Mouse (Mus musculus): ENCODE measurements around the gene Wscd2.

Wscd2 gene

DNA sequence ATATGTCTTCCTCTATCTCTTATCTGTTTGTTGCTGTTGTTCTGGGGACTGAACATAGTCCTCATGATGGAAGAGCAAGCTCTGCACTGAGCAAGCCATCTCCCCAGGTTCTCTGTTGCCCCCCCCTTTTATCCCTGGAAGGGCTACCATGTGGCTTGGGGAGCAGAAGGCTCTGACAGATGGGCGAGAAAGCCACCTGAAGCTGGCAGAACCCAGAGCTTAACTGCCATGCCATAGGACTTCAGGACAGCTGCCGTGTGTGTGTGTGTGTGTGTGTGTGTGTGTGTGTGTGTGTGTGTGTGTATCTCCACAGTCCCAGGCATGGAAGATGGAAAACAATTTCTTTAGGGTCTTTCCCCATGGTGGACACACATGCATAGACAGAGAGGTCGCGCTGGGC, 128.6 kb downstream of the Wscd2 start:
- DNase-seq (ENCODE audit: low read depth), result no peak

DNA sequence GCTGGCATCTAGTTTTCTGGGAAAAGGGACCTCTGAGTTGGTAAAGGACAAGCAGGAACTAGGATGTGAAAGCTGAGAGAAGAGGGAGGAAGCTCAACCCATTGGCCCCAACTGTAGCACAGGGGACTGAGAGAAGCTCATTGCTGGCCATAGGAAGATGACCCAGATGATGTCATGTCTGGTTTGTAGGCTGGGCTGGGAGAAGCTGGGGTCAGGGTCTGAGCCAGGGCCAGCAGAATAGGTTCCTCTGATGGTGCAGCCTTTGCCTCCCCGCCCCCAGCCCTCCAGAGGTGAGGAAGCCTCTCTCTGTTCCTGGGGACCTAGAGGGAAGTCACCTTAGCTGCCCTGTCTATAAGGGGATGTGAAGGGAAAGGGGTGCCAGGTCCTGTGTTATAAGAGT, 129.0 kb downstream of the Wscd2 start:
- DNase-seq (ENCODE audit: low read depth), result no peak

DNA sequence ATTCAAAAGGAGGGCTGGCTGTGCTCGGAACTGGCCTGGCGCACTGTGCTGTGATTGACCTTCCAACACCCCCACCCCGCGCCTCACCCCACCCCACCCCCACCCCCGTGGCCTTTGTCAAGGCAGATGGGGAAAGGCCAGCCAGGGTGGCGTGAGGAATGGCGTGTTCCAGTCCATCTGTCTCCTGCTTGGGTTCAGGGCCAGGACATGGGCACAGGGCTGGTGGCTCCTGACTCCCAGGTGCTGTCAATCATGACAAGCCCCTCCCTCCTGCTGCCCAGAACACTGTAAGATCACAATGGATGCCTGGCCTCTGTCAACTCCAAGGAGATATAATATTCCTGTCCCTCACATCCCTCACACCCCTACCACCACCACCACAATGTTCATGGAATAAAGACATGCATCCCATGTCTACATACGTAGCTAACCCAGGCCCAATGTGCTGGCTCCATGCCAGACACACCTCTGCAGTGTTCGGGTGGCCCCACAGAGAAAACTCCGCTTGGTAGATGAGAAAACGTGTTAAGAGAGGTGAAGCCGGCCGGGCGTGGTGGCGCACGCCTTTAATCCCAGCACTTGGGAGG, 130.1 kb downstream of the Wscd2 start:
- no peak for DNase-seq (ENCODE audit: low read depth)

DNA sequence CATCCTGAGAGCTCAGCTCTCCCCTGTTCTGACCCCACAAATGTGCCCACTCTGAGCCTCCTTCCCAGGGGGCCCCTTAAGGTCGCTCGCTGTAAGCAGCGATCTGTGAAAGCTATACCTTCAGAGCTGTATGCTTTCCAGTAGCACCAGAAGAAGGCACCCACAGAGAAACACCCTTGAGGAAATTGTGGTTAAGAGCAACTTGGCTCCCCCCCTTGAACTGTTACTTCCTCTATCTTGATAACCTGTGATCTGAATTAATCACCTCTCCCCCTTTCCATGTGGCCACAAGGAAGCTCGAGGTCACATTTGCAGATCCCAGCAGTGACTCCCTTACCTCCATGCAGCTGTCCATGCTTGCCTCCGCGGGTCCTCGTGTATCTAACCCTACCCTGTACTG, 130.9 kb downstream of the Wscd2 start:
- DNase-seq (ENCODE audit: low read depth), result no peak

- no peak for DNase-seq (ENCODE audit: low read depth)
Measured at GRCm38 (mm10) chr5:113623052-113623451, 132.9 kb downstream of the Wscd2 start.

DNA sequence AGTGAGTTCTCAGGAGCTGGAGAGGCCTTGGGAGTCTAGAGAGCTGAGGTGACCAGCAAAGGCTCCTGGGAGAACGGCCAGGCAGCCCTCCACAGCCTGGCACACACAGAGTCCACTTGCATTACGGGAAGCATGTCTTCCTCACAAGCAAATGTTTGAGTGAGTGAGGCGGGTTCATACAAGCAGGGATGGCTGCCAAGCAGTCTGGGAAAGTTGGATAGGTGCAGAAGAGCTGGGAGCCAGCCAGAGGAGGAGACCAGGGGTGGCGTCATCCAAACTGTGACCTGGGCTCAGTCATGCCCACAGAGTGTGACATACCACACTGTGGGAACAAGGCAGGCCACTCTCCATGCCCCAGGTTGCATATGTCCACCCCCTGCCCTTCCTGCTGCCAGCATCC, 134.9 kb downstream of the Wscd2 start:
- DNase-seq (ENCODE audit: low read depth), result no peak

DNA sequence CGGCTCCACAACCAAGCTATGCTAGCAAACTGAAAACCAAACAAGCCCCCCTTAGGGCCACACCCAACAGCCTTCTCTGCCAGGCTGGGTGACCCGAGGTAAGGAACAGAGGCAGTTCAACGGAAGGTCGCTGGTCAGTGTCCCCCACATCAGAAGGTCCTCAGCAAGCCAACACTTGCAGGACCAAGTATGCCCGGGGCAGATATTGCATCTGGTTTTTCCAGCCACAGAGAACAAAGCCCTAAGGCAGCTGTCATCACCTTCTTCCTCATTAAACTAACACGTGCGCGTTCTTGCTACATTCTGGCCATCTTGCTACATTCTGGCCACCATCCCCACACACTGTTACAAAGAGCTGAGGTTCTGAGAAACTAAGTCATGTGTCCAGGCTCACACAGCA, 136.2 kb downstream of the Wscd2 start:
- peak; percentile 11 for DNase-seq (ENCODE audit: low read depth)

- DNase-seq (ENCODE audit: low read depth), result no peak
Measured at GRCm38 (mm10) chr5:113626991-113627390, 136.9 kb downstream of the Wscd2 start.

DNA sequence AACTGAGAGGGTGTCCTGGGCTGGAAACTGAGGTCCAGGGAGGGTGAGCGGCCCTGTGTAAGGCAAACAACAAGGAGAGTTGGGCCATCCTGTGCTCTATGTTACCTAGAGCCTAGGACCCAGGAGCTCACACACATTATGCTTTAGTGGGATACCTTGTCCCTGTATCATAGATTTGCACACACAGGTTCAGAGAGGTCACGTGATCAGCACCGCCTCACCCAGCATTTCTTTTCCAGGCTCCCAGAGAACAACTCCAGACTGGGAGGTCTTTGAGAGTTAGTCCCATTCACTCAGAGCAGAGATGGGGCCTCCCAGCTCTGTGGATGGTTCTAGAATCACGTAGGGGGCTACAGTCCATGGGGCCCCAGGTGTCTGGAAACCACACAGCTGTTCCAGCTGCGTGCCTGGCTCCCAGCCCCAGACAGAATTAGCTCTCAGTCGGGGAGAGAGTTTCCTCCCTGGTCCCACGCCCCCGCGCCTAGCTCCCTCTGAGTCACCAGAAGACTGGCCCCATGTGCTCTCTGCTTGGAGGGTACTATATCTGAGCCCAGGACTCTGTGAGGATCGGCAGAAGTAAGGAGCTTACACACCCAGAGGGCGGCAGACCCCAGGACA, 137.8 kb downstream of the Wscd2 start:
- peak; percentile 64 for DNase-seq (ENCODE audit: low read depth)

DNA sequence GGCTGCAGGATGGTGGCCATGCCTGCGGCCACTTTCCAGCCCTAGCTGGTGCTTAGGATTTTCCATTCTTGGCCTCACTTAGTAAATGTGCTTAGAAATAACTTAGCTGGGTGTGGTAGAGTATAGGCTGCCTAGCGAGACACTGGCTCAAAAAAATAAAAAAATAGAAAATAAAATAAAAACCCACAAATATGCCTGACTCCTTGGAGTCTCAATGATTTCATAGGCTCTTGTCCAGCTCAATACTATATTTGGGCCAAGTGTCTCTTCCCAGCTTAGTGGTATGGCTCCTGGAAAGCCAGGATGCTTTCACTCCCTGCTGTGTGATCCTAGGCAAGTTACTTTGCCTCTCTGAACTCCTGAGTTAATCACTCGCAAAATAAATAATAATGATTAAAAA, 139.1 kb downstream of the Wscd2 start:
- DNase-seq (ENCODE audit: low read depth), result peak; percentile 45

DNA sequence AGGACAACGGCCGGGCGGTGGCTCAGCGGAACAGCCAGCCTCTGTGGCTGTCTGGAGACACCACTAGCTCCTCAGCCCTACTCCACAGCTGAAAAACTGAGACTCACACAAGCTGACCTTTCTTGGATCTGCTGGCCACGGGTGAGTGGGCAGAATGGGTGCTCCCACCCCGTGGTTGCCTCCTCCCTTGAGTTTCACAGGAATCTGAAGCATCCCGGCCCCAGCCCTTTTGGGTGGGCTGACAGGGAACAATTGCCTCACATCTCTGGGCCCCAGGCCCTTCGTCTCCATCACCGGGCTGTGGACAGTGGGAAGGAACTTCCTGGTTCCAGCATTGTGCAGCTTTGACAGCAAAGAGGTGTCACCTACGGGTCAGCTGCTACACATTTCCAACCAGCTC, 140.0 kb downstream of the Wscd2 start:
- no peak for DNase-seq (ENCODE audit: low read depth)

DNA sequence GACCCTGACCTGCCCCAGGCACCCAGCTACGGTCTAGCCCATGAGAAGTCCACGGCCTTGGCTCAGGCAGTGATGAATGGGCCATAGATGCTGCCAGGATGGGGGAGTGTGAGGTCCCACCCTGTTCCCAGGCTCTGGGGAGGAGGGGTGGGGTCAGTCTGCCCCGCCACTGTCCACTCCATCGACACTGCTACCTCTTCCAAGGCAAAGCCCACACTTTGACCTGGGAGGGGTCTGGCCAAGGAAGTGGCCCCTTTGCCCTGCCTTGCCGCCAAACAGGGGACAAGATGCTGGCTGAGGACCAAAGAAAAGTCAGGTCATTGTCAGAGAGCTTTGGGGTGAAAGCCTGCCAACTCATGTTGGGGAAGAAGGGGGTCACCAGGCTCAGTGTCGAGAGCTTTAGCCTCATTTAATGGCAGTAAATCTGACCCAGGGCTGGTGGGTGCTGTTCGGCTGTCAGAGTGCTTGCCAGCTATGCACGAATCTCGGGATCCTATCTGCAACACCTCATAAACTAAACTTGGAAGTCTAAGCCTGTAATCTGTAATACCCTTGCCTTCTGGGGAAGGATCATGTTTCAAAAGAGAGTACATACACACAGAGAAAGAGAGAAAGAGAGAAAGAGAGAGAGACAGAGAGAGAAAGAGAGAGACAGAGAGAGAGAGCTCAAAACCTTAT, 143.0 kb downstream of the Wscd2 start:
- no peak for DNase-seq (ENCODE audit: low read depth)

DNA sequence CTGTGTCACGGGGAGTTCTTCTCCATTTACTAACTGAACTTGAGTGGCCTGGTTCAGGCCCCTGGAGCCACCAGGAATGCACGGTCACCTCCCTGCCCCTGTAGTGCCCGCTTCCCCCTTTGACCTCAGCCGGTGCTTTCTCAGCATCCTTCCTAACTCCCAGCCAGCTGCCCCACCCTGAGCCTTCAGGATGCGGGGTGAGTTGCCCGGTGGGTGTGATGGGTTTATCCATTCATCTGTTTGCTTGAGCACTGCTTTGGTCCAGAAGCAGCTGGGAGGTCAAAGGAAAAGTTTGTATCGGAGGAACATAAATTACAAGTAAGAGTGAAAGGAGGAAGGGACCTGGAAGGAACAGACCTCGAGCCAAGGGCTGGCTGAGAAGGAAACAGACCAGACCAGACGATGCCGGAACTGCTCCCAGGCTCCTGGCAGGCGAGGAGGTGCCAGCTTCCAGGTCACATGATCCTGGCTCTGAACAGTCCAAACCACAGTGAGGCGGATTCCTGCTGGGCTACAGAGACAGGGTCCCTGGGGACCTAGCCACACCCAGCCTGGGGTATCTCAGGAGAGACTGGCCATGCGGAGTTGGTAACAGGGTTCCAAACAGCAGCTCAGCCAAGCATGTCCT, 144.0 kb downstream of the Wscd2 start:
- peak; percentile 48 for DNase-seq (ENCODE audit: low read depth)

- no peak for DNase-seq (ENCODE audit: low read depth)
Measured at GRCm38 (mm10) chr5:113634887-113635610, 144.9 kb downstream of the Wscd2 start.

- no peak for DNase-seq (ENCODE audit: low read depth)
Measured at GRCm38 (mm10) chr5:113635861-113636565, 145.9 kb downstream of the Wscd2 start.

GRCm38 (mm10) chr5:113637631-113638030, 147.5 kb downstream of the Wscd2 start:
- no peak for DNase-seq (ENCODE audit: low read depth)

GRCm38 (mm10) chr5:113638055-113638454, 147.9 kb downstream of the Wscd2 start:
- DNase-seq (ENCODE audit: low read depth), result no peak

- DNase-seq (ENCODE audit: low read depth), result no peak
Measured at GRCm38 (mm10) chr5:113639126-113639525, 149.0 kb downstream of the Wscd2 start.
